Mouse (Mus musculus): ENCODE measurements at regions not wholly inside any gene's neighbourhood (a gene's known extent, or its start where the extent isn't known, plus 50 kb on each side); places are given as distances from the start of the nearest gene placed in this dataset.

DNA sequence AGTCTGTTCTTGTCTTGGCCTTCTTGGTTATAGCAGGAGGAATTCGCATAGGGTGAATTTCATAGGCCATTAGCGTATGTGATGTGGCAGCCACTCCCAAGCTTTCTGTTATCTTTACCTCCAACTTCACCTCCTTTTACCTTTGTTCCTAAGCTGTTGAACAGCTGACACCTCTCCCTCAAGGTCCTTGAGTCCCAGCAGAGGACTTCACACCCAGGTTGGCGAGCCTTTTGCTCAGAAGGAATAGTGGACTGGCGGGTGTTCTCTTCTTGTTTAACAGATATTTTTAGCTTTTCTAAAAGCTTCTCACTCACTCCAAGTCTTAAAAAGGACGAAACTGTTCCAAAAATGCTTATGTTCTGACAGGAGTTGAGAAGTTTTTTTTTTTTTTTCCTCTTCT lies 303.4 kb upstream of the Id2 start:
- Histone ChIP-seq H3K9ac (replicated peaks; ENCODE audit: low read length) (no peak overlapping the region), H3K4me2 (ENCODE audit: low read depth, low read length) (no peak overlapping the region), H3K36me3 (ENCODE audit: insufficient read depth, low read length) (no peaks in the 10 kb centered on the region), H3K9me3 (ENCODE audit: low read length) (0 out of 2 replicates have a peak, but pooled peaks cover 2% of the 10 kb centered on the region), H3K27ac (no peak overlapping the region), H3K27me3 (ENCODE audit: insufficient read depth, low read length) (no peaks in the 10 kb centered on the region), H3K4me3 (ENCODE audit: low read length) (no peak overlapping the region), H3K4me1 (ENCODE audit: insufficient read depth, low read length) (no peaks in the 10 kb centered on the region)
- TF ChIP-seq CTCF (IDR thresholded peaks at IDR 0.05; ENCODE audit: low read depth) = no peak
- no peak for ATAC-seq
- no peak for DNase-seq (ENCODE audit: low spot score)
- 86% methylated on average over 5 of the region's 5 CpGs for WGBS

DNA sequence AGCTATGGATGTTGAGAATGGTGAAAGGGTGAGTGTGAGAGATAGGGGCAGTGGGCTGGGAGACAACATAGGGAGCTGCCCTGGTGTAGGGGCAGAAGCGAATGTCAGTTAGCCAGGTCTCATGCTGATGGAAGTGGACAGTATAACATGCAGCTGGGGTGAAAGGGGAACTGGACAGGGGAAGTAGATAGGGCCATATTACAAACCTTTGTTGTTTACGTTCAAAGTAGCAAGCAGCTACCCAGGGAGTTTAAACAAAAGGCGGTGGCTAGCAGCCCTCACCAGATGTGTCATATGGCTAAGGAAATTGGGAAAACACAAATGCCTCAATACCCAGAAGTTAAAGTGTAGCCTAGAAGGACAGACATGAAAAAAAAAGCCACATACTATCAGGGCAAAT lies 301.8 kb upstream of the Id2 start:
- no peak for DNase-seq (ENCODE audit: low spot score)
- TF ChIP-seq CTCF (IDR thresholded peaks at IDR 0.05; ENCODE audit: low read depth) = no peak
- Histone ChIP-seq H3K36me3 (ENCODE audit: insufficient read depth, low read length) (no peaks in the 10 kb centered on the region), H3K27ac (no peak overlapping the region), H3K4me1 (ENCODE audit: insufficient read depth, low read length) (no peaks in the 10 kb centered on the region), H3K4me3 (ENCODE audit: low read length) (no peak overlapping the region), H3K4me2 (ENCODE audit: low read depth, low read length) (no peak overlapping the region), H3K9me3 (ENCODE audit: low read length) (0 out of 2 replicates have a peak, but pooled peaks cover 2% of the 10 kb centered on the region), H3K9ac (replicated peaks; ENCODE audit: low read length) (no peak overlapping the region), H3K27me3 (ENCODE audit: insufficient read depth, low read length) (no peaks in the 10 kb centered on the region)
- WGBS = 78% methylated on average over 3 of the region's 3 CpGs
- ATAC-seq = no peak

DNA sequence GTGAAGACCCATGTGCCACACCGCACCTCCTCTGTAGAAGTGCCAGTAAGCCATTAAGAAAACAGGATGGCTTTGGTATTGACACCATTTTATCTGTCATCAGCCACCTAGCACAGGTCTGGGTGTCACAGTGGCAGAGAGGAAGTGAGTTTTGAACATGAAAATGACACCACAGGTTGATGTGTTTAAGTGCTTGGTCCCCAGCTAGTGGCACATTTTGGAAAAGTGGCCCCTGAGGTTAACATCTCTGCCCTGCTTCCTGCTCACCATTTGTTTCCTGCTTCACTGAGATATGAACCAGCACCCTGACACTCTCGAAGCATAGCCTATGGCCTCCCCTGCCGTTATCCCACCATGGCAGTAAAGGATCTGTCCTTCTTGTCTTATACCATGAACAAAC lies 297.4 kb upstream of the Id2 start:
- ATAC-seq (no peak), DNase-seq (ENCODE audit: low spot score) (no peak)
- Histone ChIP-seq H3K27ac (no peak overlapping the region), H3K4me2 (ENCODE audit: low read depth, low read length) (no peak overlapping the region), H3K9ac (replicated peaks; ENCODE audit: low read length) (no peak overlapping the region), H3K9me3 (ENCODE audit: low read length) (no peaks in the 10 kb centered on the region), H3K4me1 (ENCODE audit: insufficient read depth, low read length) (no peaks in the 10 kb centered on the region), H3K36me3 (ENCODE audit: insufficient read depth, low read length) (no peaks in the 10 kb centered on the region), H3K4me3 (ENCODE audit: low read length) (no peak overlapping the region), H3K27me3 (ENCODE audit: insufficient read depth, low read length) (no peaks in the 10 kb centered on the region)
- no peak for TF ChIP-seq CTCF (IDR thresholded peaks at IDR 0.05; ENCODE audit: low read depth)
- WGBS = 95% methylated on average over 3 of the region's 3 CpGs

- DNase-seq (ENCODE audit: low spot score) (no peak), ATAC-seq (no peak)
- H3K4me2 ChIP-seq (ENCODE audit: low read depth, low read length) = no peak overlapping the region
- H3K4me1 ChIP-seq (ENCODE audit: insufficient read depth, low read length) = no peaks in the 10 kb centered on the region
- no peak overlapping the region for H3K4me3 ChIP-seq (ENCODE audit: low read length)
- TF ChIP-seq CTCF (IDR thresholded peaks at IDR 0.05; ENCODE audit: low read depth) = no peak
- no peak overlapping the region for H3K27ac ChIP-seq
- H3K27me3 ChIP-seq (ENCODE audit: insufficient read depth, low read length) = no peaks in the 10 kb centered on the region
- H3K9me3 ChIP-seq (ENCODE audit: low read length) = no peaks in the 10 kb centered on the region
- no peaks in the 10 kb centered on the region for H3K36me3 ChIP-seq (ENCODE audit: insufficient read depth, low read length)
- H3K9ac ChIP-seq (replicated peaks; ENCODE audit: low read length) = no peak overlapping the region
- WGBS = 83% methylated on average over 4 of the region's 4 CpGs
Measured at GRCm38 (mm10) chr12:25393501-25393900, 296.6 kb upstream of the Id2 start.

DNA sequence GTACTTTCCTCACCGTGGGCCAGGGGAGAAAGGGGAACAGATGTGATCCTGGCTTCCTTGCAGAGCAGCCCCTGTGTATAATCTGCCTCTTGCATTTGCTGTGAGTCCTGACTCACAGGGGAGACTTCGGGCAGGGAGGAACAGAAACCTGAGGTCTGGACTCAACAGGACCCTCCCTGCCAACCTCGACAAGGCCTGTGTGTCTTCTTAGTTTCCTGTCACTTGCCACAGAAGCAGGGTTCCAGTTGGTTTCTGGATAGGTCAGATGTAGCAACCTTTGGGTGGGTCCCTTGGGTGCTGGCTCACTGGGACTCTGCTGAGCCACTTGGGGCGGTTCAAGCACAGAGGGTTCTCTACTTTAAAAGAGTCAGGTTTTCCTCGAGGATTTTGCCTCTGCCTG lies 292.3 kb upstream of the Id2 start:
- Histone ChIP-seq H3K36me3 (ENCODE audit: insufficient read depth, low read length) (no peaks in the 10 kb centered on the region), H3K4me1 (ENCODE audit: insufficient read depth, low read length) (no peaks in the 10 kb centered on the region), H3K27ac (no peak overlapping the region), H3K9ac (replicated peaks; ENCODE audit: low read length) (no peak overlapping the region), H3K4me2 (ENCODE audit: low read depth, low read length) (no peak overlapping the region), H3K9me3 (ENCODE audit: low read length) (no peaks in the 10 kb centered on the region), H3K4me3 (ENCODE audit: low read length) (no peak overlapping the region), H3K27me3 (ENCODE audit: insufficient read depth, low read length) (no peaks in the 10 kb centered on the region)
- ATAC-seq (no peak), DNase-seq (ENCODE audit: low spot score) (no peak)
- 70% methylated on average over 5 of the region's 5 CpGs for WGBS
- no peak for TF ChIP-seq CTCF (IDR thresholded peaks at IDR 0.05; ENCODE audit: low read depth)

DNA sequence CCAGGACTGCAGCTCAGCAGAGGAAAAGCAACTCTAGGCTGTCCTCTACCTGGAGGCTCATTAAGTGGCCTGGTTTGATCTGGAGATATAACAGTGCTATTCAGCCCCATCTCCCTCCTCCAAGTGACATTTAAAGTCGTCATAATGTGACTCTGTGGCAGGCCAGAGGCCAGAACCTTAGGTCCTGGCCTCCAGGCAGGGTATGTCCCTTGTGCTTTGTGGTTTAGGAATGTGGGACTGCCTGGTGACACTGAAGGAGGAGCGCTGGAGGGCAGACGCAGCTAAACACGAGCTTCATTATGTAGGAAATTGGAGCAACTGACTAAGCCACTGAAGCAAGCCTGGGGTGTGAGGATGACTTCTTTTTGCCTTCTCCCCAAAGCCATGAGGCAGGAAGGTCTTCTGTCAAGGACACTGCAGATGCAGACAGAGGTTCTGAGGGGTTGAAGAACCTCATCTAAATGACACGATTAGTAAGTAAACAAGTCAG lies 290.9 kb upstream of the Id2 start:
- H3K27me3 ChIP-seq (ENCODE audit: insufficient read depth, low read length) = no peaks in the 10 kb centered on the region
- no peak overlapping the region for H3K4me2 ChIP-seq (ENCODE audit: low read depth, low read length)
- H3K4me1 ChIP-seq (ENCODE audit: insufficient read depth, low read length) = no peaks in the 10 kb centered on the region
- no peaks in the 10 kb centered on the region for H3K9me3 ChIP-seq (ENCODE audit: low read length)
- no peak overlapping the region for H3K27ac ChIP-seq
- H3K4me3 ChIP-seq (ENCODE audit: low read length) = no peak overlapping the region
- 57% methylated on average over 5 of the region's 5 CpGs for WGBS
- no peak for ATAC-seq
- H3K9ac ChIP-seq (replicated peaks; ENCODE audit: low read length) = no peak overlapping the region
- no peaks in the 10 kb centered on the region for H3K36me3 ChIP-seq (ENCODE audit: insufficient read depth, low read length)
- no peak for TF ChIP-seq CTCF (IDR thresholded peaks at IDR 0.05; ENCODE audit: low read depth)
- no peak for DNase-seq (ENCODE audit: low spot score)

DNA sequence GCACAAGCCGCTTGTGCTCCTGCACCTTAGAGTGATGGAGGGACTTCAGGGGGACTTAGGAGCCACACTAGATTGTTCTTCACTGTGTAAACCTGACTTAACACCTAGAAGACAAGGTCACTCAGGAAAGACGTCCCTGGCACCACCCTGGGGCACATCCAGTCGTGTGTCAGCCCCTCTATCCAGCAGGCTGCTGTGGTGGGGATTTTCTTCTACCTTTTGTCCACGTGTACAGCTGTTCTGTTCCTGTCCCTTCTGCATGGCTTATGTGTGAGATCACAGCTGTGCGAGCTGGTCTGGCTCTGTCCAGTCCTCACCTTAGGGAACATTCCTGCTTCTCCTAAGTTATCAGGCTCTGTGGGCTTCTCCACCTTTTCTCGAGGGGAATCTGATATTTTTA lies 286.0 kb upstream of the Id2 start:
- TF ChIP-seq CTCF (IDR thresholded peaks at IDR 0.05; ENCODE audit: low read depth) = no peak
- Histone ChIP-seq H3K9me3 (ENCODE audit: low read length) (no peaks in the 10 kb centered on the region), H3K4me3 (ENCODE audit: low read length) (no peak overlapping the region), H3K4me2 (ENCODE audit: low read depth, low read length) (no peak overlapping the region), H3K27me3 (ENCODE audit: insufficient read depth, low read length) (no peaks in the 10 kb centered on the region), H3K4me1 (ENCODE audit: insufficient read depth, low read length) (0 out of 2 replicates have a peak, but pooled peaks cover 3% of the 10 kb centered on the region), H3K27ac (no peak overlapping the region), H3K9ac (replicated peaks; ENCODE audit: low read length) (no peak overlapping the region), H3K36me3 (ENCODE audit: insufficient read depth, low read length) (no peaks in the 10 kb centered on the region)
- 78% methylated on average over 6 of the region's 6 CpGs for WGBS
- DNase-seq (ENCODE audit: low spot score) (no peak), ATAC-seq (no peak)
